Mouse (Mus musculus): Measurements from ENCODE around the gene S1pr4.
A peak's percentile ranks its signal among the peaks of the same experiment; 100 is the strongest.

- TF ChIP-seq MAX (IDR thresholded peaks at IDR 0.05; ENCODE audit: low read depth) (no peak), SRF (IDR thresholded peaks at IDR 0.05; ENCODE audit: control insufficient read depth, insufficient read length, low read depth) (no peak), POLR2AphosphoS2 (IDR thresholded peaks at IDR 0.05; ENCODE audit: insufficient read length, low read depth) (no peak), CEBPB (IDR thresholded peaks at IDR 0.05; ENCODE audit: insufficient read depth, poor library complexity, severe bottlenecking) (no peak), E2F4 (IDR thresholded peaks at IDR 0.05; ENCODE audit: insufficient read depth) (no peak), POLR2A (IDR thresholded peaks at IDR 0.05; ENCODE audit: insufficient read length, low read depth) (peak; percentile 34), TCF3 (IDR thresholded peaks at IDR 0.05; ENCODE audit: insufficient read length, low read depth) (no peak), USF1 (IDR thresholded peaks at IDR 0.05; ENCODE audit: low read depth) (no peak), MYOG (IDR thresholded peaks at IDR 0.05; ENCODE audit: control insufficient read depth in 1 of 3, insufficient read depth in 1 of 3, insufficient read length in 2 of 3, low read depth in 2 of 3) (no peak), MYOD1 (IDR thresholded peaks at IDR 0.05; ENCODE audit: control insufficient read depth in 1 of 3, insufficient read length in 2 of 3, low read depth in 2 of 3) (no peak)
Measured at GRCm38 (mm10) chr10:81489941-81490340, 10.0 kb downstream of the S1pr4 start.

Data from myocyte (in vitro differentiated cells).